ENCODE assay signal across 30 mouse cellular contexts in genomic region chr5:85594413-85595081, GRCm38 (mm10).
DNase-seq lines count a peak whose midpoint lies in the region; ATAC-seq and TF ChIP-seq lines count a peak whose summit lies in the region.
"Had no signal": no experiment of that assay in that cellular context is flagged by ENCODE, and none has a peak within 500 bp of the region (broad histone marks: within the 10 kb centered on the region; RNA-seq: fewer than 3 reads in every experiment).

No protein-coding gene starts in this region.

- no peak overlapping the region for H3K9ac ChIP-seq in forebrain, embryonic 14.5 days (ENCODE audit: low read length)
- H3K9ac ChIP-seq in forebrain, embryonic 12.5 days: no peak overlapping the region
- H3K9ac ChIP-seq in forebrain, embryonic 16.5 days (replicated peaks; ENCODE audit: low read depth, low read length): no peak overlapping the region
- H3K9ac ChIP-seq: embryonic facial prominence, embryonic 13.5 days; heart, embryonic 12.5 days; hindbrain, embryonic 14.5 days; kidney, embryonic 15.5 days; liver, embryonic 14.5 days; neural tube, embryonic 15.5 days had no signal

- H3K36me3 ChIP-seq in forebrain, embryonic 14.5 days (ENCODE audit: control insufficient read depth, insufficient read depth, low read length): no peaks in the 10 kb centered on the region
- H3K36me3 ChIP-seq in forebrain, embryonic 12.5 days (replicated peaks): no peaks in the 10 kb centered on the region
- H3K36me3 ChIP-seq in forebrain, embryonic 16.5 days (ENCODE audit: control insufficient read depth, insufficient read depth): no peaks in the 10 kb centered on the region
- H3K36me3 ChIP-seq: embryonic facial prominence, embryonic 13.5 days; heart, embryonic 12.5 days; kidney, embryonic 15.5 days; neural tube, embryonic 15.5 days had no signal

- WGBS in forebrain, embryonic 14.5 days: 35% methylated on average over 4 of the region's 4 CpGs
- 78% methylated on average over 4 of the region's 4 CpGs for WGBS in forebrain, embryonic 12.5 days
- WGBS in forebrain, embryonic 16.5 days: 19% methylated on average over 4 of the region's 4 CpGs

- H3K4me1 ChIP-seq in forebrain, embryonic 14.5 days (ENCODE audit: control insufficient read depth, insufficient read depth, low read length): peaks cover 3% of the 10 kb centered on the region; the same call in 1 of the 2 replicates
- no peaks in the 10 kb centered on the region for H3K4me1 ChIP-seq in forebrain, embryonic 12.5 days
- no peaks in the 10 kb centered on the region; the same call in 1 of the 2 replicates for H3K4me1 ChIP-seq in forebrain, embryonic 16.5 days (replicated peaks; ENCODE audit: control insufficient read depth, insufficient read depth, low read length)
- H3K4me1 ChIP-seq: embryonic facial prominence, embryonic 13.5 days; heart, embryonic 12.5 days; kidney, embryonic 15.5 days; neural tube, embryonic 15.5 days had no signal

- H3K4me2 ChIP-seq in forebrain, embryonic 14.5 days (ENCODE audit: low read length): no peak overlapping the region
- H3K4me2 ChIP-seq in forebrain, embryonic 12.5 days: no peak overlapping the region
- H3K4me2 ChIP-seq in forebrain, embryonic 16.5 days (ENCODE audit: low read length): no peak overlapping the region
- H3K4me2 ChIP-seq: embryonic facial prominence, embryonic 13.5 days; heart, embryonic 12.5 days; hindbrain, embryonic 14.5 days; kidney, embryonic 15.5 days; midbrain, embryonic 11.5 days; neural tube, embryonic 15.5 days had no signal

- H3K9me3 ChIP-seq in forebrain, embryonic 14.5 days (replicated peaks; ENCODE audit: control insufficient read depth, low read length): no peaks in the 10 kb centered on the region
- H3K9me3 ChIP-seq in forebrain, embryonic 12.5 days: no peaks in the 10 kb centered on the region
- no peaks in the 10 kb centered on the region for H3K9me3 ChIP-seq in forebrain, embryonic 16.5 days (ENCODE audit: control insufficient read depth, low read length)
- H3K9me3 ChIP-seq: embryonic facial prominence, embryonic 13.5 days; kidney, embryonic 15.5 days; neural tube, embryonic 15.5 days had no signal

- peak; percentile 91 for DNase-seq in forebrain, embryonic 14.5 days (ENCODE audit: low spot score)
- DNase-seq in layer of hippocampus, adult 2 months (ENCODE audit: low spot score in 2 of 2): peak in 1 of 2 experiments; percentile 16
- no peak for DNase-seq in layer of hippocampus, adult 9-11 months
- peak; percentile 35 for DNase-seq in Muller cell, postnatal 12 days (ENCODE audit: inconsistent ontology term)
- DNase-seq in kidney, adult 8-10 months: no peak
- DNase-seq in adipocyte (ENCODE audit: low spot score): no peak
- DNase-seq: adrenal gland, adult 8-10 months; cerebellum, adult 11-12 months; cerebellum, adult 9-11 months; embryo, embryonic 11 days; heart, adult 2 months; heart, postnatal 4 days; kidney, adult 11 months; kidney, postnatal 36 days; liver; lung, adult 2 months; retina, postnatal 1 day; right cerebral cortex, postnatal 14 days; thymus, adult 18-20 months; thymus, postnatal 25 days had no signal

- H3K27me3 ChIP-seq in forebrain, embryonic 14.5 days (replicated peaks; ENCODE audit: control insufficient read depth, insufficient read depth, low read length): no peaks in the 10 kb centered on the region
- H3K27me3 ChIP-seq in forebrain, embryonic 12.5 days: no peaks in the 10 kb centered on the region
- H3K27me3 ChIP-seq in forebrain, embryonic 16.5 days (replicated peaks; ENCODE audit: control insufficient read depth, insufficient read depth, low read length): no peaks in the 10 kb centered on the region
- H3K27me3 ChIP-seq: embryonic facial prominence, embryonic 13.5 days; heart, embryonic 12.5 days; kidney, embryonic 15.5 days; neural tube, embryonic 15.5 days had no signal

- no peak for TF ChIP-seq CTCF in layer of hippocampus, adult 2 months (conservative IDR thresholded peaks at IDR 0.05)

- H3K27ac ChIP-seq in forebrain, embryonic 14.5 days (ENCODE audit: low read depth, low read length): no peak overlapping the region
- no peak overlapping the region for H3K27ac ChIP-seq in forebrain, embryonic 12.5 days
- peak overlapping the region; percentile 3; the same call in 1 of the 2 replicates for H3K27ac ChIP-seq in layer of hippocampus, adult 2 months
- no peak overlapping the region for H3K27ac ChIP-seq in forebrain, embryonic 16.5 days (ENCODE audit: low read length)
- H3K27ac ChIP-seq: embryonic facial prominence, embryonic 13.5 days; heart, adult 2 months; hindbrain, embryonic 14.5 days; kidney, embryonic 15.5 days; liver, embryonic 14.5 days; neural tube, embryonic 15.5 days had no signal

- no peak overlapping the region for H3K4me3 ChIP-seq in forebrain, embryonic 14.5 days (ENCODE audit: low read depth, low read length)
- no peak overlapping the region for H3K4me3 ChIP-seq in forebrain, embryonic 12.5 days (replicated peaks)
- H3K4me3 ChIP-seq in layer of hippocampus, adult 2 months: no peak overlapping the region
- no peak overlapping the region for H3K4me3 ChIP-seq in forebrain, embryonic 16.5 days (replicated peaks; ENCODE audit: low read length)
- H3K4me3 ChIP-seq: embryonic facial prominence, embryonic 13.5 days; heart, adult 2 months; heart, embryonic 12.5 days; kidney, embryonic 15.5 days; neural tube, embryonic 15.5 days had no signal

- peak; percentile 83 for ATAC-seq in forebrain, embryonic 14.5 days
- ATAC-seq in forebrain, embryonic 12.5 days (ENCODE audit: low FRiP score): no peak
- ATAC-seq in forebrain, embryonic 16.5 days: peak; percentile 89
- ATAC-seq: inflammation-experienced regulatory T-cells, adult 6 months had no signal

Comparison
In these comparisons a context has a peak if more than half of its experiments do, and no peak if none do; other contexts are left out.
1. DNase-seq: peak in forebrain, embryonic 14.5 days (single experiment) and Muller cell, postnatal 12 days (single experiment); none in layer of hippocampus, adult 9-11 months (single experiment), kidney, adult 8-10 months (0 of 2) and adipocyte (single experiment).